Mouse (Mus musculus) CH12.LX (cell line): Measurements from ENCODE around the gene Rnf44.

Source experiments
- CTCF ChIP-seq, 2 experiments: IDR thresholded peaks in 1 of 2; conservative IDR thresholded peaks in 1 of 2; 2 replicates each; pipeline ENCODE4 v1.5.1; 2011 to 2012; ENCODE audit warnings: low read depth in 2 of 2, low read length in 2 of 2, improper control_type of control experiment in 1 of 2, inconsistent platforms in 1 of 2, mild to moderate bottlenecking in 1 of 2, moderate library complexity in 1 of 2
- IRF4 ChIP-seq: IDR thresholded peaks from 2 replicates; pipeline ENCODE4 v1.6.1; 2014; ENCODE audit warnings: low read depth, mild to moderate bottlenecking, inconsistent platforms, low read length, improper control_type of control experiment
- MYC ChIP-seq: IDR thresholded peaks from 2 replicates; pipeline ENCODE4 v1.6.1; 2011; ENCODE audit warnings: low read depth, mild to moderate bottlenecking, improper control_type of control experiment, low read length
- POLR2A ChIP-seq: IDR thresholded peaks from 2 replicates; pipeline ENCODE4 v1.6.1; 2011; ENCODE audit warnings: low read depth, mild to moderate bottlenecking, improper control_type of control experiment, low read length
- RAD21 ChIP-seq: IDR thresholded peaks from 2 replicates; pipeline ENCODE4 v1.6.1; 2011; ENCODE audit warnings: low read depth, mild to moderate bottlenecking, low read length, improper control_type of control experiment, moderate library complexity
- TCF12 ChIP-seq: IDR thresholded peaks from 2 replicates; pipeline ENCODE4 v1.6.1; 2014; ENCODE audit warnings: low read depth, mild to moderate bottlenecking, inconsistent platforms, low read length, improper control_type of control experiment

- TF ChIP-seq CTCF (conservative IDR thresholded peaks at IDR 0.05 in 1 of 2, IDR thresholded peaks at IDR 0.05 in 1 of 2; ENCODE audit: low read depth in 2 of 2, low read length in 2 of 2) (peak in 1 of 2 experiments; percentile 52; a peak in 2 of 4 replicates), POLR2A (no peak), TCF12 (no peak), RAD21 (no peak; the same call in none of the 2 replicates), IRF4 (no peak), MYC (no peak)
These were observed 20.7 kb upstream of the Rnf44 start for GRCm38 (mm10) chr13:54714393-54714792.
